Mouse (Mus musculus) cerebellum, adult 2 months (tissue): ENCODE measurements around the gene Ddx46. TPM values are rescaled to one million over a fixed set of nuclear protein-coding genes. Genes with fewer than 3 reads are reported as not detected.
A peak's percentile ranks its signal among the peaks of the same experiment; 100 is the strongest.

Experiments
- DNase-seq, 2 experiments: peaks; one replicate each; pipeline ENCODE4 v3.0.0; 2021
- H3K27ac ChIP-seq: fragments of 200-500 bp; 2 replicates; pipeline ENCODE4 v1.5.1; 2012; ENCODE audit warnings: low read length, control low read depth, inconsistent platforms; ENCODE audit not compliant: insufficient read depth
- H3K27me3 ChIP-seq: fragments of 200-500 bp; 2 replicates; pipeline ENCODE4 v1.6.1; 2012; ENCODE audit warnings: inconsistent platforms, mild to moderate bottlenecking, low read length, moderate library complexity; ENCODE audit not compliant: control insufficient read depth, insufficient read depth
- H3K4me1 ChIP-seq: fragments of 200-500 bp; 2 replicates; pipeline ENCODE4 v1.6.1; 2011; ENCODE audit warnings: low read length; ENCODE audit not compliant: control insufficient read depth, insufficient read depth
- H3K4me3 ChIP-seq: fragments of 200-500 bp; replicated peaks from 2 replicates; pipeline ENCODE3; 2011; ENCODE audit warnings: mild to moderate bottlenecking, low read depth, low read length, control low read depth; ENCODE audit not compliant: insufficient read depth
- CTCF ChIP-seq: fragments of 200-500 bp; IDR thresholded peaks from 2 replicates; pipeline ENCODE4 v1.5.1; 2011; ENCODE audit warnings: low read depth, mild to moderate bottlenecking, control low read depth, low read length, moderate library complexity, borderline replicate concordance; ENCODE audit not compliant: insufficient read depth
- POLR2A ChIP-seq: fragments of 200-500 bp; IDR thresholded peaks from 2 replicates; pipeline ENCODE4 v1.6.1; 2011; ENCODE audit warnings: low read length, control low read depth, borderline replicate concordance; ENCODE audit not compliant: insufficient read depth
- WGBS: fragments of 180-500 bp; shearing (Covaris S2); methylation state at CpG from one replicate; pipeline ENCODE4 v1.1.7; 2018; 5-methylcytosine and 5-hydroxymethylcytosine counted together
- polyA plus RNA-seq: library from polyadenylated mRNA; depleted of rRNA; stranded (reverse); fragments of >200 nt; gene quantifications from 2 replicates; pipeline ENCODE4 v1.2.3, GENCODE M21; 2012; rRNA removed

Gene Ddx46
- polyA plus RNA-seq: 55.3 and 58.6 TPM in 2 replicates

DNA sequence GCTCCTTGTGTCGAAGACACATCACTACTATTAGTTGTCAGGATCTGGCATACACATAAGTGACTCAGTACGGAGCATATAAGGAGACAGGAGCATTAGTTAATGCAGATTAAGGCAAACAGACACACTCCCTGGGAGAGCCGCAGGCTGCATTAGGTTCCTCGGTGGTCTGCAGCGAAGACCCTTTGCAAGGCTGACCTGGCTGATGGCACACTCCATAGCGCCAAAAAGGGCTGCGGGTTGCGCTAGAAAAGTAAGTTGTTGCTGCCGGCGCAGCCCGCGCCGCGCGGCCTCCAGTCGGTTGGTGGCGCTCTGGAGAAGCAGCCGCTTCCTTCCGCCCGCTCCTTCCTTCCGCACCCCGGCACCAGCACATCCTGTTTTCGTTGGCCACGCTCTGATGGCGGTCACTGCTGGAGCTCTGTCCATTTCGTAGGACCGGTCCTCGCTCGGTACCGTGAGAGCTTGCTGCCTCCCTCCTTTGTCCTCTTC lies at the start of gene Ddx46:
Gene Ddx46, plus strand, starts transcription at position 389 of the 489 bp plus-strand sequence.
- no peaks in the 10 kb centered on the region for H3K27me3 ChIP-seq
- peak within 1 kb of the TSS; percentile 85 for H3K4me3 ChIP-seq
- peak; percentile 86 to 90 for DNase-seq
- H3K27ac ChIP-seq: peak within 1 kb of the TSS; percentile 63; the same call in 1 of the 2 replicates
- TF ChIP-seq CTCF (peak; percentile 79), POLR2A (peak; percentile 95)
- no peaks in the 10 kb centered on the region for H3K4me1 ChIP-seq
- 4% methylated on average over 30 of the region's 30 CpGs for WGBS

- H3K4me3 ChIP-seq: no peak overlapping the region
- 79% methylated on average over 4 of the region's 4 CpGs for WGBS
- TF ChIP-seq CTCF (no peak), POLR2A (no peak)
- no peak overlapping the region for H3K27ac ChIP-seq
- peak in 1 of 2 experiments; percentile 28 for DNase-seq
- peaks cover 9% of the 10 kb centered on the region for H3K4me1 ChIP-seq
- no peaks in the 10 kb centered on the region for H3K27me3 ChIP-seq
Measured at GRCm38 (mm10) chr13:55591961-55592490, 42.8 kb upstream of the Ddx46 start.

DNA sequence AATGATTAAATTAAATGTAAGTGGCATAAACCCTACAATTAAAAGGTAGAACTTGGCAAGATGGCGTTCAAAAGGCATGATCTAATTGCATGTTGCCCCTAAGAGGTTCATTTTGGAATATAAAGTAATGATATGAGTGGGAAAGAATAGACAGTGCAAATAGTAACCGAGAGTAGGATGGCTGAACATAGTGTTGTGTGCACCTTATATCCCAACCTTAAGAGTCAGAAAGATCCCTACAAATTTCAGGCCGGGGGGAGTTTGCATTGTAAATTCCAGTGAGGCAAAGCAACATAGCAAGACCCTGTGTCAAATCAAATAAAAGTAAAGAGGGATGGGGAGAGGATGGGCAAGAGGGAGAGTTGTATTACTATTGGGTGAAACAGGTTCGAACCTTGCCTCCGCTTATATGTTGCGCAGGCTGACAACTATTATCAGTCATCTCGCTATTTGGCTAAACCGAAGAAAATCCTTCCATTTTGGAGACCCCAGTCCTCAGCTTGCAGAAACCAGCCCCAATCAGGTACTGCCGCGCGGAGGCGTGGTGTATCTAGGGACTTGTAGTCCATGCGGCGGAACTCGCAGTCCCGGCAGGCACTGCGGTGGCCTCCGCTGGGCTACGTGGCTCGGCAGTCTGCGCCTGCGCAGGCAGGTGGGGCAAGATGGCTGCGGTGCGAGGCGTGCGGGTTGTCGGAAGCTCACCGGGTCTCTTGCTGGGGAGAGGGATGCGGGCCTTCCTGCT lies 42.1 kb upstream of the Ddx46 start:
- no peaks in the 10 kb centered on the region for H3K27me3 ChIP-seq
- 5% methylated on average over 29 of the region's 29 CpGs for WGBS
- TF ChIP-seq CTCF: no peak
- TF ChIP-seq POLR2A: peak; percentile 97

GRCm38 (mm10) chr13:55593254-55593747 lies 41.5 kb upstream of the Ddx46 start:
- WGBS: under 1% methylated on average over 31 of the region's 31 CpGs
- H3K27ac ChIP-seq: no peak overlapping the region
- no peaks in the 10 kb centered on the region for H3K27me3 ChIP-seq
- H3K4me3 ChIP-seq: peak overlapping the region; percentile 72
- TF ChIP-seq CTCF: no peak
- no peak for TF ChIP-seq POLR2A
- peaks cover 9% of the 10 kb centered on the region for H3K4me1 ChIP-seq
- no peak for DNase-seq

More for the DNA sequence above, 42.1 kb upstream of the Ddx46 start:
- DNase-seq: peak; percentile 97
- Histone ChIP-seq H3K4me1 (peaks cover 9% of the 10 kb centered on the region), H3K4me3 (peak overlapping the region; percentile 72), H3K27ac (no peak overlapping the region)

DNA sequence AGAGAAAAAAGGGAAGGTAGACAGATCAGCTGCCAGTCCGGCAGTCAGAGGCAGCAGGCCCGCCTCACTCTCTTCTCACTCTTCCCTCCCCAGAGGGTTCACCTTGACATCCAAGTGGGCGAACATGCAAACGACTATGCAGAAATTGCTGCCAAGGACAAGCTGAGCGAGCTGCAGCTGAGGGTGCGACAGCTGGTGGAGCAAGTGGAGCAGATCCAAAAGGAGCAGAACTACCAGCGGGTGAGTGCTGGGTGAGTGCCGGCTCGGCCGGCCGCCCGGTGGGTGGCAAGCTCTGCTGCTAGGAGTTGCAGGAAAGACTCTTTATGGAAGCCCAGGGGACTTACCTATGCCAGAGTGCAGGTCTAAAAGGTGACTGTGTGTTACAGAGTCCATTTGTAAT lies 39.5 kb upstream of the Ddx46 start:
- WGBS: 5% methylated on average over 12 of the region's 12 CpGs
- peaks cover 9% of the 10 kb centered on the region for H3K4me1 ChIP-seq
- peak; percentile 68 to 78 for DNase-seq
- H3K27me3 ChIP-seq: no peaks in the 10 kb centered on the region
- H3K4me3 ChIP-seq: peak overlapping the region; percentile 5
- H3K27ac ChIP-seq: no peak overlapping the region
- TF ChIP-seq POLR2A (no peak), CTCF (no peak)

GRCm38 (mm10) chr13:55596802-55597201 lies 38.0 kb upstream of the Ddx46 start:
- WGBS: 31% methylated on average over 12 of the region's 12 CpGs
- H3K27ac ChIP-seq: no peak overlapping the region
- H3K4me3 ChIP-seq: no peak overlapping the region
- no peaks in the 10 kb centered on the region for H3K27me3 ChIP-seq
- H3K4me1 ChIP-seq: peaks cover 9% of the 10 kb centered on the region
- TF ChIP-seq POLR2A (no peak), CTCF (no peak)
- no peak for DNase-seq

DNA sequence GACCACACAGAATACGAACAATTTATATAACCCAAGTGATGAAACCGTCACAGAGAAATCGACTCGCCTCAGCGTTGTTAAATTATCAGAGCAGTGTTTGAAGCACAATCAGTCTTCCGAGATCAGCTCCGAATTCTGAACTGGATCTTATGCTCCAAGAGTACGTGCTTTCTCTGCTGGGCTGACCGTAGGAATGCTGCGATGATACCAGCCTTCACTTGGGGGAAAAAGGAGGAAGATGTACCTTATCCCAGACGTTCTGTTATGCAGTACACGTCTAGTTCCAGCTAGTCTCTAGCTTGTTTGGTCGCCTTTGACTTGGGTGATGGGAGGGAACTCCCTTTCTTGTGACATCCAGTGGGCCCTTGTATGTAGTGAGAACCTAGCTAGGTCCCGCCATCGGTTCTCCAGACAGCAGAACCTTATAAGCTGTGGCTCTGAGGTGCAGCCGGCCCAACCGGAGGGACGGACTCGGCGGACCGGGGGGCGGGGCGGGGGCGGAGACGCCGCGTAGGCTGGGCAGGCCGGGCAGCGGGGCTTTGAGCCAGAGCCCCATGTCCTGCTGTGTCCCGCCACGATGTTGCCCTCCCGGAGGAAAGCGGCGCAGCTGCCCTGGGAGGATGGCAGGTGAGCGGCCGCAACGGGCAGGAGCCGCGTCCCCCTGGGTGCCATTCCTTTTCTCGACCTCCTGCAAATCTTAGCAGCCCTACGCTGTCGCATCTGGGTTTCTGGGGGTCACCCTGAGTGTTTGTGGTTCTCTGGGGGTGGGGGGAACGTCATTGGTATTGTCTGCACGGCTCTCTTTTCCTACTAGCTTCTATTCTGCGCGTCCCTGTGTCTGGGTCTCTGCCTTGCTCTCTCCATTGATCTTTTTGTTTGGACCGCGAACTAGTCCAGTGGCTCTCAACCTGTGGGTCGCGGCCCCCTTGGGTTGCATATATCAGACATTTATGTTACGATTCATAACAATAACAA lies 35.0 kb upstream of the Ddx46 start, which contains the start of gene B4galt7:
Gene B4galt7, plus strand, starts transcription at position 331 of the 975 bp plus-strand sequence.
- Histone ChIP-seq H3K4me1 (peaks cover 3% of the 10 kb centered on the region; the same call in 1 of the 2 replicates), H3K27ac (peak within 1 kb of the TSS; percentile 55), H3K27me3 (no peaks in the 10 kb centered on the region), H3K4me3 (peak within 1 kb of the TSS; percentile 95)
- TF ChIP-seq POLR2A (peak; percentile 71), CTCF (no peak)
- DNase-seq: peak; percentile 87 to 91
- WGBS: 8% methylated on average over 51 of the region's 51 CpGs
